Mouse (Mus musculus): ENCODE data around the gene Olfr1020.

Olfr1020 gene

DNA sequence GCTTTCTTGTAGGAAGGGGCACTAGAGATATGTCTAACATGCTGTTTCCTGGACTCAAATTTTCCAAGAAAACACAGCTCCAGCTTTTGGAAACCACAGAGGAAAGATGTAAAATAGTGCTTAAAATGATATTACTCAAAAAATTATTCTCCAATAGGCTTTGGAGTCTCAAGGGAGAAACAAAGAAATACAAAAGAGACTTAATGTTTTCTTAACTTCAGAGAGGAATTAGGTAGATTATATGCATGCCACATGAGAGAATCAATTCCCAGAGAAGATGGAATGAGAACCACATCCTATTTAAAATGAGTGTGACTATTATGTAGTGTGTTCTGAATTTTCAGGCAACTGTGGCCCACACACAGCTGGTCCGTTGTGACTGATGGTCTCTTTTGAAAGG is at the start of gene Olfr1020:
TSS of gene Olfr1020 (plus strand) at position 301 of the 400 bp plus-strand sequence.
- DNase-seq (ENCODE audit: inconsistent age in 2 of 2, low spot score in 1 of 2) = no peak

DNA sequence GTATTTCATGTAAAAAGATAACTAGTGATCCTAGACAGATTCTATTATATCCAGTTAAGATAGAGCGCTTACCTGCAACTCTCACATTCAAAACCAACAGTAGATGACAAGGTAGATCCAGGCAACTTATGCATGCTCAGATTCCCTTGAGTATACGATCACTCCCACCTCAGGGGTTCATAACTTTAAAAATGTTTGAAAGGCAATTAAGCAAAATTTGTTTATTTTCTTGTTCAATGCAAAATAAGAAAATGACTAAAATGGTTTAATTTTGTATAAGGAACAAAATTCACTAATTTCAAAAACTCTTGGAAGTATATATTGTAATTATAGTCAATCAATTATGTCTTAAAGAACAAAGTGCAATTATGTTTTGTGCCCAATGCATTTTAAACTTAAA is 44.4 kb upstream of the Olfr1020 start, which contains the start of gene Olfr1016:
TSS of gene Olfr1016 (minus strand) at position 101 of the 400 bp plus-strand sequence.
- no peak for DNase-seq (ENCODE audit: inconsistent age in 2 of 2, low spot score in 1 of 2)

DNA sequence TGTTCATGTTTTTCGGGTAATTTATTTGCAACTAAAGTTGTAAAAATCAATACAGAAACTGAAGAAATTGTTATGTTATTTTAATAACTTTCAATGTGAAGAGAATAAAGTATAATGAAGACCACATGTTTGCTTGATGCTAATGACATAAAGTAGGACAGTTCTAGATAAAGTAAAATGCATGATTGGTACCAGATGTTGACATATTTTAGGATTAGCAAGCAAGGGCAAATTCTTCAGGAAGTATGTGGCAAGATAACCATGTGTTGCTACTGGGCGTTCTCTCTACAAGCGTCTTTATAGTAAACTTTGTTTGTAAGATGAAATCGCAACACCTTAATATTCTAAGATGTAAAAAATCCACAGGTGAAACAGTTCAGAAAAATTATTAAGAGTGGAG is 42.3 kb upstream of the Olfr1020 start:
- no peak for DNase-seq (ENCODE audit: inconsistent age in 2 of 2, low spot score in 1 of 2)

GRCm38 (mm10) chr2:85818179-85818578 is 28.7 kb upstream of the Olfr1020 start, which contains the start of gene Olfr1018:
Gene Olfr1018 (plus strand): TSS chr2:85818479.
- no peak for DNase-seq (ENCODE audit: inconsistent age in 2 of 2, low spot score in 1 of 2)

GRCm38 (mm10) chr2:85845383-85845782 is 1.4 kb upstream of the Olfr1020 start, which contains the start of gene Olfr1019:
Gene Olfr1019 (minus strand): TSS chr2:85845483.
- DNase-seq (ENCODE audit: inconsistent age in 2 of 2, low spot score in 1 of 2) = no peak

GRCm38 (mm10) chr2:85868294-85868693 is 21.5 kb downstream of the Olfr1020 start, which contains the start of gene Olfr1022:
Gene Olfr1022 (plus strand): TSS chr2:85868594.
- DNase-seq (ENCODE audit: inconsistent age in 2 of 2, low spot score in 1 of 2) = no peak

DNA sequence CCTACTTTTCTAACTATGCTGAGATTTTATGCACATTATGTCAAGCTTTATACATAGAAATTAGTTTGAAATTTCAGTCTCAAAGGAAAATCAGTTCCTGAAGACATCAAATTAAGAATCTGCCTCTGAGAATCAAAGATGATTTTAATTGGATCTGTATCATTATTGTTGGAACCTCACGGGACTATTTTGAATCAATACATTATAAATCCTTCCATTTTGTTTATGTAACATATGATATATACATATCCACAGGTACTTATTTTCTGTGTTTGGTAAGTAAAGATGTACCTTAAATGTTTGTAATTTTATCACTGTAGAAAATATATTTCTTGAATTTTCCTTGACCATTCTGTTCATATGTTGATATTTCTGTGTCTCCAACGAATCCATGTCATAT is 38.5 kb downstream of the Olfr1020 start, which contains the start of gene Olfr1023:
TSS of gene Olfr1023 (plus strand) at position 301 of the 400 bp plus-strand sequence.
- DNase-seq (ENCODE audit: inconsistent age in 2 of 2, low spot score in 1 of 2) = no peak
